Mouse (Mus musculus) neural tube, embryonic 13.5 days (tissue): Measurements from ENCODE around the gene Fgfr2. TPM values are rescaled to one million over a fixed set of nuclear protein-coding genes. Genes with fewer than 3 reads are reported as not detected.

Experiments used
- ATAC-seq: fragments of 200-750 bp; cut with Nextera tagmentation; 2 replicates; pipeline ENCODE4 v1.8.0; 2017; ENCODE audit warnings: low read depth, mild to moderate bottlenecking, moderate TSS enrichment, moderate library complexity
- H3K27ac ChIP-seq: fragments of 300-500 bp; sonication (generic); replicated peaks from 2 replicates; pipeline ENCODE4 v1.5.1; 2015; ENCODE audit warnings: moderate library complexity, mild to moderate bottlenecking, inconsistent platforms
- H3K27me3 ChIP-seq: fragments of 300-500 bp; sonication (generic); 2 replicates; pipeline ENCODE4 v1.6.1; 2015; ENCODE audit warnings: mild to moderate bottlenecking, inconsistent platforms
- H3K36me3 ChIP-seq: fragments of 300-500 bp; sonication (generic); 2 replicates; pipeline ENCODE4 v1.6.1; 2015; ENCODE audit warnings: mild to moderate bottlenecking, inconsistent platforms
- H3K4me1 ChIP-seq: fragments of 300-500 bp; sonication (generic); replicated peaks from 2 replicates; pipeline ENCODE4 v1.6.1; 2015; ENCODE audit warnings: inconsistent platforms
- H3K4me2 ChIP-seq: fragments of 300-500 bp; sonication (generic); 2 replicates; pipeline ENCODE4 v1.6.1; 2015; ENCODE audit warnings: inconsistent platforms, mild to moderate bottlenecking, moderate library complexity
- H3K4me3 ChIP-seq: fragments of 300-500 bp; sonication (generic); 2 replicates; pipeline ENCODE4 v1.5.1; 2015; ENCODE audit warnings: mild to moderate bottlenecking, inconsistent platforms
- H3K9ac ChIP-seq: fragments of 300-500 bp; sonication (generic); 2 replicates; pipeline ENCODE4 v1.6.1; 2015; ENCODE audit warnings: moderate library complexity, mild to moderate bottlenecking, inconsistent platforms
- H3K9me3 ChIP-seq: fragments of 300-500 bp; sonication (generic); 2 replicates; pipeline ENCODE4 v1.6.1; 2016; ENCODE audit warnings: inconsistent platforms
- WGBS: fragments of 180-500 bp; shearing (Covaris S2); methylation state at CpG from one replicate; pipeline ENCODE4 v1.1.7; 2015; 5-methylcytosine and 5-hydroxymethylcytosine counted together
- microRNA-seq: library from miRNA; unstranded; fragments of <30 nt; microRNA quantifications from one replicate; pipeline ENCODE4, GENCODE M21; 2016
- polyA plus RNA-seq: library from polyadenylated mRNA; unstranded; fragments of >200 nt; fragmentation: Nextera tagmentation; extraction: Ambion mirVana; gene quantifications from 2 replicates; pipeline ENCODE4 v1.2.1, GENCODE M21; 2015

The Fgfr2 gene
- polyA plus RNA-seq, 1 experiment from 2014 or later = 22.9 TPM

- no peak overlapping the region for H3K9ac ChIP-seq
- 30% methylated on average over 4 of the region's 4 CpGs for WGBS
- no peak overlapping the region for H3K4me2 ChIP-seq
- no peaks in the 10 kb centered on the region for H3K9me3 ChIP-seq
- ATAC-seq = no peak
- no peaks in the 10 kb centered on the region for H3K27me3 ChIP-seq
- H3K36me3 ChIP-seq = no peaks in the 10 kb centered on the region
- H3K4me1 ChIP-seq = peaks cover 12% of the 10 kb centered on the region
- H3K4me3 ChIP-seq = no peak overlapping the region
- no peak overlapping the region for H3K27ac ChIP-seq
These were observed 3005.6 kb downstream of the Fgfr2 start for GRCm38 (mm10) chr7:130117466-130118123.

- no peak overlapping the region for H3K4me2 ChIP-seq
- no peak overlapping the region for H3K27ac ChIP-seq
- H3K9me3 ChIP-seq = no peaks in the 10 kb centered on the region
- 81% methylated on average over 4 of the region's 4 CpGs for WGBS
- no peak overlapping the region for H3K9ac ChIP-seq
- no peaks in the 10 kb centered on the region for H3K27me3 ChIP-seq
- no peak for ATAC-seq
- H3K4me3 ChIP-seq = no peak overlapping the region
- H3K36me3 ChIP-seq = no peaks in the 10 kb centered on the region
- H3K4me1 ChIP-seq = peaks cover 12% of the 10 kb centered on the region
These were observed 3008.7 kb downstream of the Fgfr2 start for GRCm38 (mm10) chr7:130114436-130114835.

Small RNAs within 50 kb of the gene (microRNA-seq; reads per million reads assigned to microRNA genes)
- gene Mir7061 = not detected

Other genes starting within 250 kb of the Fgfr2 start
- gene Zranb1, start 192.2 kb downstream of the Fgfr2 start, polyA plus RNA-seq = 22.6 and 22.9 TPM in 2 replicates
- 73.1 and 94.2 TPM in 2 replicates for gene Ctbp2, start 1.0 kb upstream of the Fgfr2 start, polyA plus RNA-seq